Comparison of ENCODE assay signal across 7 mouse cellular contexts in the genomic region with DNA sequence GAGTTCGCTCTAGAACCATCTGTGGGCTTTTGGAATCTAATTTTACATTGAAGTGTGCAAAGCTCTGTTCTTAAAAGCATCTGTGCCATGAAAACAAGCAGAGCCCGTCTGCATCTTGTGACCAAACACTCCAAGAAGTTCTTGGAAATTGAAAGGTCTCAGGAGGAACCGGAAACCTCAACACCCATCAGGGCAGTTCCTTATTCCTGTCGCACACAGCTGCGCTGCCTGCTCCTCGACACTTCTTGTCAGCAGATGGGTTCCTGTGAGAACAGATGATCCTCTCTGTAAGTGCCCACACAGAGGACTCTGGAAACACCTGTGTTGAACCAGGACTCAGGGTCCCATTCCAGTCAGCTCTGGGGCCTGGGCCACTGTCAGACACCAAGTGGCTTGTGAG.
DNase-seq lines count a peak whose midpoint lies in the region; ATAC-seq and TF ChIP-seq lines count a peak whose summit lies in the region.

No protein-coding gene starts in this region.

- intact Hi-C loops in left cerebral cortex, adult 2 months (cut with DNase I), result loop anchor here (5.0 kb wide), 2 partner anchors 71 to 86 kb away; no protein-coding TSS in a partner anchor

- no peaks in the 10 kb centered on the region for H3K36me3 ChIP-seq in midbrain, embryonic 12.5 days
- H3K36me3 ChIP-seq in midbrain, postnatal 0 days (ENCODE audit: insufficient read depth, low read length), result no peaks in the 10 kb centered on the region; the same call in 1 of the 2 replicates
- no peaks in the 10 kb centered on the region for H3K36me3 ChIP-seq in embryonic facial prominence, embryonic 10.5 days (replicated peaks)
- H3K36me3 ChIP-seq in kidney, embryonic 15.5 days, result no peaks in the 10 kb centered on the region

- no peaks in the 10 kb centered on the region for H3K9me3 ChIP-seq in midbrain, embryonic 12.5 days
- no peaks in the 10 kb centered on the region for H3K9me3 ChIP-seq in midbrain, postnatal 0 days (ENCODE audit: low read length)
- H3K9me3 ChIP-seq in embryonic facial prominence, embryonic 10.5 days, result no peaks in the 10 kb centered on the region
- no peaks in the 10 kb centered on the region for H3K9me3 ChIP-seq in kidney, embryonic 15.5 days (replicated peaks)

- H3K4me2 ChIP-seq in midbrain, embryonic 12.5 days (replicated peaks), result no peak overlapping the region
- no peak overlapping the region for H3K4me2 ChIP-seq in midbrain, postnatal 0 days (ENCODE audit: low read depth, low read length, poor library complexity, severe bottlenecking)
- no peak overlapping the region for H3K4me2 ChIP-seq in kidney, embryonic 15.5 days

- TF ChIP-seq CTCF in midbrain, postnatal 0 days (IDR thresholded peaks at IDR 0.05), result no peak
- TF ChIP-seq CTCF in left cerebral cortex, adult 2 months (IDR thresholded peaks at IDR 0.05), result no peak

- H3K27ac ChIP-seq in midbrain, embryonic 12.5 days (replicated peaks), result 0 out of 2 replicates have a peak overlapping the region, but pooled peaks have one; percentile 49
- H3K27ac ChIP-seq in midbrain, postnatal 0 days (ENCODE audit: low read depth, low read length), result no peak overlapping the region
- peak overlapping the region; percentile 35; the same call in 1 of the 2 replicates for H3K27ac ChIP-seq in embryonic facial prominence, embryonic 10.5 days (replicated peaks)
- H3K27ac ChIP-seq in left cerebral cortex, adult 2 months, result peak overlapping the region; percentile 67
- no peak overlapping the region for H3K27ac ChIP-seq in kidney, embryonic 15.5 days

- 83% methylated on average over 6 of the region's 6 CpGs for WGBS in midbrain, embryonic 12.5 days
- 76% methylated on average over 6 of the region's 6 CpGs for WGBS in midbrain, postnatal 0 days
- 86% methylated on average over 6 of the region's 6 CpGs for WGBS in embryonic facial prominence, embryonic 10.5 days
- WGBS in kidney, embryonic 15.5 days, result 77% methylated on average over 6 of the region's 6 CpGs

- no peak for ATAC-seq in midbrain, embryonic 12.5 days (ENCODE audit: low FRiP score, low read depth)
- ATAC-seq in midbrain, postnatal 0 days (ENCODE audit: low FRiP score), result no peak
- no peak for ATAC-seq in kidney, embryonic 15.5 days (replicated peaks; ENCODE audit: low FRiP score)

- peaks cover 22% of the 10 kb centered on the region; the same call in 1 of the 2 replicates for H3K27me3 ChIP-seq in midbrain, embryonic 12.5 days
- H3K27me3 ChIP-seq in midbrain, postnatal 0 days (ENCODE audit: insufficient read depth, low read length), result no peaks in the 10 kb centered on the region
- H3K27me3 ChIP-seq in embryonic facial prominence, embryonic 10.5 days (replicated peaks; ENCODE audit: low read depth, poor library complexity, severe bottlenecking), result no peaks in the 10 kb centered on the region
- no peaks in the 10 kb centered on the region for H3K27me3 ChIP-seq in kidney, embryonic 15.5 days

- H3K9ac ChIP-seq in midbrain, embryonic 12.5 days (replicated peaks), result no peak overlapping the region
- no peak overlapping the region for H3K9ac ChIP-seq in midbrain, postnatal 0 days (replicated peaks; ENCODE audit: low read length, poor library complexity, severe bottlenecking)
- H3K9ac ChIP-seq in kidney, embryonic 15.5 days, result no peak overlapping the region

- DNase-seq in midbrain, postnatal 0 days (ENCODE audit: low spot score), result no peak
- DNase-seq in embryonic facial prominence, embryonic 10.5 days (ENCODE audit: low spot score), result no peak
- no peak for DNase-seq in left cerebral cortex, adult 2 months (ENCODE audit: extremely low spot score in 1 of 2, low spot score in 2 of 2)
- peak; percentile 10 to 35 for DNase-seq in monocyte, adult 2 months (ENCODE audit: low read depth in 1 of 2, low spot score in 2 of 2)
- no peak for DNase-seq in urinary bladder, postnatal 14 days (ENCODE audit: low spot score)

- H3K4me3 ChIP-seq in midbrain, embryonic 12.5 days, result no peak overlapping the region
- H3K4me3 ChIP-seq in midbrain, postnatal 0 days (ENCODE audit: low read depth, low read length), result no peak overlapping the region
- no peak overlapping the region for H3K4me3 ChIP-seq in embryonic facial prominence, embryonic 10.5 days
- H3K4me3 ChIP-seq in left cerebral cortex, adult 2 months, result no peak overlapping the region
- H3K4me3 ChIP-seq in kidney, embryonic 15.5 days (replicated peaks), result no peak overlapping the region

- H3K4me1 ChIP-seq in midbrain, embryonic 12.5 days, result peaks cover 23% of the 10 kb centered on the region
- no peaks in the 10 kb centered on the region for H3K4me1 ChIP-seq in midbrain, postnatal 0 days (ENCODE audit: insufficient read depth, low read length)
- peaks cover 39% of the 10 kb centered on the region for H3K4me1 ChIP-seq in embryonic facial prominence, embryonic 10.5 days
- H3K4me1 ChIP-seq in kidney, embryonic 15.5 days, result peaks cover 40% of the 10 kb centered on the region

Comparison
In these comparisons a context has a peak if more than half of its experiments do, and no peak if none do; other contexts are left out.
1. H3K27ac ChIP-seq: peak in midbrain, embryonic 12.5 days (single experiment), embryonic facial prominence, embryonic 10.5 days (single experiment) and left cerebral cortex, adult 2 months (single experiment); none in midbrain, postnatal 0 days (single experiment) and kidney, embryonic 15.5 days (single experiment).
2. DNase-seq: peak in monocyte, adult 2 months (2 of 2); none in midbrain, postnatal 0 days (single experiment), embryonic facial prominence, embryonic 10.5 days (single experiment), left cerebral cortex, adult 2 months (0 of 2) and urinary bladder, postnatal 14 days (single experiment).